Mouse (Mus musculus) forebrain, embryonic 10.5 days (tissue): ENCODE measurements around the gene Epb41l5. TPM values are rescaled to one million over a fixed set of nuclear protein-coding genes. Genes with fewer than 3 reads are reported as not detected.

ENCODE experiments used
- DNase-seq: peaks from one replicate; pipeline ENCODE4 v3.0.0-alpha.2; 2017; ENCODE audit warnings: low spot score; ENCODE audit errors: extremely low spot score
- H3K27ac ChIP-seq: fragments of 300-500 bp; sonication (generic); 2 replicates; pipeline ENCODE4 v1.5.1; 2016; ENCODE audit warnings: mild to moderate bottlenecking
- H3K27me3 ChIP-seq: fragments of 300-500 bp; sonication (generic); 2 replicates; pipeline ENCODE4 v1.6.1; 2016; ENCODE audit warnings: mild to moderate bottlenecking; ENCODE audit not compliant: poor library complexity, severe bottlenecking
- H3K36me3 ChIP-seq: fragments of 300-500 bp; sonication (generic); replicated peaks from 2 replicates; pipeline ENCODE4 v1.6.1; 2016; ENCODE audit warnings: mild to moderate bottlenecking, moderate library complexity
- H3K4me1 ChIP-seq: fragments of 300-500 bp; sonication (generic); 2 replicates; pipeline ENCODE4 v1.6.1; 2016
- H3K4me3 ChIP-seq: fragments of 300-500 bp; sonication (generic); 2 replicates; pipeline ENCODE4 v1.5.1; 2016; ENCODE audit warnings: mild to moderate bottlenecking, moderate library complexity
- H3K9me3 ChIP-seq: fragments of 300-500 bp; sonication (generic); 2 replicates; pipeline ENCODE4 v1.6.1; 2016; ENCODE audit warnings: mild to moderate bottlenecking, moderate library complexity
- WGBS: fragments of 180-500 bp; shearing (Covaris S2); methylation state at CpG from one replicate; pipeline ENCODE4 v1.1.7; 2016; 5-methylcytosine and 5-hydroxymethylcytosine counted together
- polyA plus RNA-seq: library from polyadenylated mRNA; unstranded; fragments of >200 nt; fragmentation: Nextera tagmentation; extraction: Ambion mirVana; gene quantifications from 2 replicates; pipeline ENCODE4 v1.2.1, GENCODE M21; 2016

The Epb41l5 gene
- polyA plus RNA-seq, 1 experiment from 2014 or later, result 49.2 TPM

GRCm38 (mm10) chr1:119503181-119503580, 145.6 kb downstream of the Epb41l5 start:
- Histone ChIP-seq H3K27ac (no peak overlapping the region), H3K27me3 (peaks cover 36% of the 10 kb centered on the region), H3K4me3 (peak overlapping the region; percentile 81), H3K9me3 (no peaks in the 10 kb centered on the region), H3K4me1 (peaks cover 31% of the 10 kb centered on the region), H3K36me3 (peaks cover 3% of the 10 kb centered on the region)
- no peak for DNase-seq
- 90% methylated on average over 3 of the region's 3 CpGs for WGBS

GRCm38 (mm10) chr1:119502729-119503128, 146.1 kb downstream of the Epb41l5 start:
- no peak for DNase-seq
- no peaks in the 10 kb centered on the region for H3K9me3 ChIP-seq
- peaks cover 31% of the 10 kb centered on the region for H3K4me1 ChIP-seq
- H3K36me3 ChIP-seq, result peaks cover 3% of the 10 kb centered on the region
- peak overlapping the region; percentile 81; the same call in 1 of the 2 replicates for H3K4me3 ChIP-seq
- H3K27me3 ChIP-seq, result peaks cover 36% of the 10 kb centered on the region
- no peak overlapping the region for H3K27ac ChIP-seq
- WGBS, result 90% methylated on average over 11 of the region's 11 CpGs

GRCm38 (mm10) chr1:119501881-119502280, 146.9 kb downstream of the Epb41l5 start:
- peaks cover 3% of the 10 kb centered on the region for H3K36me3 ChIP-seq
- H3K4me1 ChIP-seq, result peaks cover 34% of the 10 kb centered on the region
- H3K9me3 ChIP-seq, result no peaks in the 10 kb centered on the region
- no peak overlapping the region for H3K27ac ChIP-seq
- H3K4me3 ChIP-seq, result no peak overlapping the region
- no peak for DNase-seq
- H3K27me3 ChIP-seq, result peaks cover 29% of the 10 kb centered on the region
- 87% methylated on average over 8 of the region's 8 CpGs for WGBS

GRCm38 (mm10) chr1:119499456-119499855, 149.3 kb downstream of the Epb41l5 start:
- Histone ChIP-seq H3K9me3 (no peaks in the 10 kb centered on the region), H3K4me3 (no peak overlapping the region), H3K4me1 (peaks cover 23% of the 10 kb centered on the region), H3K27me3 (peaks cover 9% of the 10 kb centered on the region), H3K36me3 (peaks cover 3% of the 10 kb centered on the region), H3K27ac (no peak overlapping the region)
- WGBS, result 95% methylated on average over 10 of the region's 10 CpGs
- no peak for DNase-seq

GRCm38 (mm10) chr1:119498536-119499231, 150.1 kb downstream of the Epb41l5 start:
- WGBS, result 88% methylated on average over 9 of the region's 9 CpGs
- Histone ChIP-seq H3K27me3 (peaks cover 6% of the 10 kb centered on the region), H3K4me3 (no peak overlapping the region), H3K4me1 (peaks cover 16% of the 10 kb centered on the region), H3K36me3 (peaks cover 3% of the 10 kb centered on the region), H3K9me3 (no peaks in the 10 kb centered on the region), H3K27ac (no peak overlapping the region)
- DNase-seq, result no peak

GRCm38 (mm10) chr1:119497346-119498004, 151.3 kb downstream of the Epb41l5 start:
- peaks cover 5% of the 10 kb centered on the region; the same call in 1 of the 2 replicates for H3K4me1 ChIP-seq
- peaks cover 3% of the 10 kb centered on the region for H3K36me3 ChIP-seq
- no peaks in the 10 kb centered on the region for H3K9me3 ChIP-seq
- no peak overlapping the region for H3K27ac ChIP-seq
- no peak for DNase-seq
- no peaks in the 10 kb centered on the region for H3K27me3 ChIP-seq
- no peak overlapping the region for H3K4me3 ChIP-seq
- WGBS, result 76% methylated on average over 5 of the region's 5 CpGs

GRCm38 (mm10) chr1:119495396-119495775, 153.4 kb downstream of the Epb41l5 start:
- no peak for DNase-seq
- Histone ChIP-seq H3K4me1 (peaks cover 11% of the 10 kb centered on the region), H3K9me3 (no peaks in the 10 kb centered on the region), H3K4me3 (no peak overlapping the region), H3K27me3 (no peaks in the 10 kb centered on the region), H3K27ac (no peak overlapping the region), H3K36me3 (no peaks in the 10 kb centered on the region; the same call in none of the 2 replicates)
- 94% methylated on average over 6 of the region's 6 CpGs for WGBS

Other genes starting within 250 kb of the Epb41l5 start
- 0.05 and 0.09 TPM in 2 replicates for gene Inhbb, start 226.8 kb downstream of the Epb41l5 start, polyA plus RNA-seq
- gene Ralb, start 144.2 kb downstream of the Epb41l5 start, polyA plus RNA-seq, result 80.8 and 84.0 TPM in 2 replicates
- gene Tmem185b, start 122.8 kb downstream of the Epb41l5 start, polyA plus RNA-seq, result 21.2 and 22.6 TPM in 2 replicates
- gene Ptpn4, start 188.6 kb upstream of the Epb41l5 start, polyA plus RNA-seq, result 7.6 and 8.2 TPM in 2 replicates